Mouse (Mus musculus) CH12.LX (cell line): ENCODE results near the gene C3. TPM values are rescaled to one million over a fixed set of nuclear protein-coding genes. Genes with fewer than 3 reads are reported as not detected.

Source experiments
- DNase-seq: peaks from one replicate; pipeline ENCODE4 v3.0.0-alpha.2; 2013; ENCODE audit errors: extremely low read depth
- H3K27ac ChIP-seq: 2 replicates; pipeline ENCODE4 v1.5.1; 2012; ENCODE audit warnings: low read depth, mild to moderate bottlenecking, control low read depth, moderate library complexity; ENCODE audit not compliant: insufficient read depth
- H3K27me3 ChIP-seq: replicated peaks from 2 replicates; pipeline ENCODE3; 2012; ENCODE audit warnings: inconsistent platforms
- H3K36me3 ChIP-seq, 2 experiments: replicated peaks in 1 of 2; 2 replicates each; pipeline versions ENCODE3 to v1.6.1; 2012; ENCODE audit warnings: inconsistent platforms in 1 of 2, low read length in 1 of 2, mild to moderate bottlenecking in 1 of 2, mixed read lengths in 1 of 2, moderate library complexity in 1 of 2; ENCODE audit not compliant: control insufficient read depth in 1 of 2, insufficient read depth in 1 of 2
- H3K4me1 ChIP-seq, 2 experiments: 2 replicates each; pipeline ENCODE4 v1.6.1; 2012; ENCODE audit warnings: inconsistent platforms in 1 of 2, moderate library complexity in 1 of 2; ENCODE audit not compliant: insufficient read depth in 2 of 2, control insufficient read depth in 1 of 2
- H3K4me2 ChIP-seq: 2 replicates; pipeline ENCODE4 v1.6.1; 2012; ENCODE audit warnings: low read depth, mild to moderate bottlenecking, control low read depth; ENCODE audit not compliant: poor library complexity, insufficient read depth, severe bottlenecking
- H3K4me3 ChIP-seq, 3 experiments: fragments of 150-350 bp in 1 of 3; sonication (generic) in 1 of 3; replicated peaks in 1 of 3; 2 replicates each; pipeline versions ENCODE3 to v1.5.1; 2011 to 2012; ENCODE audit warnings: low read depth in 2 of 3, low read length in 2 of 3, mild to moderate bottlenecking in 2 of 3, moderate library complexity in 2 of 3, control low read depth in 1 of 3, improper control_type of control experiment in 1 of 3, inconsistent platforms in 1 of 3, mixed read lengths in 1 of 3; ENCODE audit not compliant: poor library complexity in 1 of 3
- H3K79me2 ChIP-seq: replicated peaks from 2 replicates; pipeline ENCODE4 v1.6.1; 2012; ENCODE audit warnings: mild to moderate bottlenecking, moderate library complexity; ENCODE audit not compliant: control insufficient read depth, poor library complexity, insufficient read depth, severe bottlenecking; ENCODE audit errors: extremely low read depth
- H3K9ac ChIP-seq: 2 replicates; pipeline ENCODE4 v1.6.1; 2012; ENCODE audit warnings: low read depth, mild to moderate bottlenecking, control low read depth, moderate library complexity; ENCODE audit not compliant: insufficient read depth
- H3K9me3 ChIP-seq: replicated peaks from 2 replicates; pipeline ENCODE3; 2012; ENCODE audit warnings: low read length, inconsistent platforms, mixed read lengths
- BHLHE40 ChIP-seq: IDR thresholded peaks from 2 replicates; pipeline ENCODE4 v1.6.1; 2011; ENCODE audit warnings: mild to moderate bottlenecking, low read depth, low read length, improper control_type of control experiment
- CHD1 ChIP-seq: IDR thresholded peaks from 2 replicates; pipeline ENCODE4 v1.6.1; 2012; ENCODE audit warnings: low read depth, low read length, improper control_type of control experiment, inconsistent platforms
- CHD2 ChIP-seq: IDR thresholded peaks from 2 replicates; pipeline ENCODE4 v1.6.1; 2011; ENCODE audit warnings: low read length, improper control_type of control experiment
- CTCF ChIP-seq, 2 experiments: IDR thresholded peaks in 1 of 2; conservative IDR thresholded peaks in 1 of 2; 2 replicates each; pipeline ENCODE4 v1.5.1; 2011 to 2012; ENCODE audit warnings: low read depth in 2 of 2, low read length in 2 of 2, improper control_type of control experiment in 1 of 2, inconsistent platforms in 1 of 2, mild to moderate bottlenecking in 1 of 2, moderate library complexity in 1 of 2
- E2F4 ChIP-seq: IDR thresholded peaks from 2 replicates; pipeline ENCODE4 v1.6.1; 2011; ENCODE audit warnings: low read depth, low read length, improper control_type of control experiment; ENCODE audit not compliant: insufficient replicate concordance
- ELF1 ChIP-seq: IDR thresholded peaks from 2 replicates; pipeline ENCODE4 v1.6.1; 2014; ENCODE audit warnings: low read depth, mild to moderate bottlenecking, inconsistent platforms, low read length, improper control_type of control experiment
- EP300 ChIP-seq: IDR thresholded peaks from 2 replicates; pipeline ENCODE4 v1.6.1; 2011; ENCODE audit warnings: low read length, improper control_type of control experiment
- ETS1 ChIP-seq: conservative IDR thresholded peaks from 2 replicates; pipeline ENCODE4 v1.6.1; 2012; ENCODE audit warnings: low read depth, mild to moderate bottlenecking, inconsistent platforms, low read length, improper control_type of control experiment, moderate library complexity
- GABPA ChIP-seq: IDR thresholded peaks from 2 replicates; pipeline ENCODE4 v1.6.1; 2012; ENCODE audit warnings: low read depth, low read length, improper control_type of control experiment, inconsistent platforms; ENCODE audit not compliant: insufficient replicate concordance
- HCFC1 ChIP-seq: IDR thresholded peaks from 2 replicates; pipeline ENCODE4 v1.6.1; 2012; ENCODE audit warnings: low read depth, mild to moderate bottlenecking, inconsistent platforms, low read length, improper control_type of control experiment
- IRF4 ChIP-seq: IDR thresholded peaks from 2 replicates; pipeline ENCODE4 v1.6.1; 2014; ENCODE audit warnings: low read depth, mild to moderate bottlenecking, inconsistent platforms, low read length, improper control_type of control experiment
- JUN ChIP-seq: IDR thresholded peaks from 2 replicates; pipeline ENCODE4 v1.6.1; 2011; ENCODE audit warnings: low read depth, mild to moderate bottlenecking, low read length, improper control_type of control experiment, moderate library complexity; ENCODE audit not compliant: insufficient read depth
- JUND ChIP-seq: conservative IDR thresholded peaks from 2 replicates; pipeline ENCODE4 v1.6.1; 2011; ENCODE audit warnings: low read depth, low read length, improper control_type of control experiment
- KAT2A ChIP-seq: IDR thresholded peaks from 2 replicates; pipeline ENCODE4 v1.6.1; 2012; ENCODE audit warnings: low read length, improper control_type of control experiment, inconsistent platforms; ENCODE audit not compliant: insufficient replicate concordance
- MAFK ChIP-seq: IDR thresholded peaks from 2 replicates; pipeline ENCODE4 v1.6.1; 2011; ENCODE audit warnings: low read length, improper control_type of control experiment; ENCODE audit not compliant: insufficient replicate concordance
- MAX ChIP-seq: IDR thresholded peaks from 2 replicates; pipeline ENCODE4 v1.6.1; 2011; ENCODE audit warnings: low read length, improper control_type of control experiment
- MAZ ChIP-seq: IDR thresholded peaks from 2 replicates; pipeline ENCODE4 v1.6.1; 2012; ENCODE audit warnings: low read depth, mild to moderate bottlenecking, inconsistent platforms, low read length, improper control_type of control experiment, moderate library complexity
- MEF2A ChIP-seq: IDR thresholded peaks from 2 replicates; pipeline ENCODE4 v1.6.1; 2014; ENCODE audit warnings: low read depth, mild to moderate bottlenecking, inconsistent platforms, low read length, improper control_type of control experiment, borderline replicate concordance
- MXI1 ChIP-seq: IDR thresholded peaks from 2 replicates; pipeline ENCODE4 v1.6.1; 2011; ENCODE audit warnings: mild to moderate bottlenecking, low read depth, low read length, improper control_type of control experiment
- MYC ChIP-seq: IDR thresholded peaks from 2 replicates; pipeline ENCODE4 v1.6.1; 2011; ENCODE audit warnings: low read depth, mild to moderate bottlenecking, improper control_type of control experiment, low read length
- NELFE ChIP-seq: IDR thresholded peaks from 2 replicates; pipeline ENCODE4 v1.6.1; 2011; ENCODE audit warnings: low read depth, low read length, improper control_type of control experiment
- NRF1 ChIP-seq: IDR thresholded peaks from 2 replicates; pipeline ENCODE4 v1.6.1; 2014; ENCODE audit warnings: low read depth, mild to moderate bottlenecking, inconsistent platforms, low read length, improper control_type of control experiment, moderate library complexity
- PAX5 ChIP-seq: IDR thresholded peaks from 2 replicates; pipeline ENCODE4 v1.6.1; 2012; ENCODE audit warnings: low read length, inconsistent platforms, mixed read lengths
- POLR2A ChIP-seq: IDR thresholded peaks from 2 replicates; pipeline ENCODE4 v1.6.1; 2011; ENCODE audit warnings: low read depth, mild to moderate bottlenecking, improper control_type of control experiment, low read length
- POLR2AphosphoS2 ChIP-seq: IDR thresholded peaks from 2 replicates; pipeline ENCODE4 v1.6.1; 2011; ENCODE audit warnings: low read depth, low read length, improper control_type of control experiment
- RAD21 ChIP-seq: IDR thresholded peaks from 2 replicates; pipeline ENCODE4 v1.6.1; 2011; ENCODE audit warnings: low read depth, mild to moderate bottlenecking, low read length, improper control_type of control experiment, moderate library complexity
- RCOR1 ChIP-seq: conservative IDR thresholded peaks from 2 replicates; pipeline ENCODE4 v1.6.1; 2012; ENCODE audit warnings: low read depth, mild to moderate bottlenecking, inconsistent platforms, low read length, improper control_type of control experiment
- SIN3A ChIP-seq: IDR thresholded peaks from 2 replicates; pipeline ENCODE4 v1.6.1; 2012; ENCODE audit warnings: low read length, improper control_type of control experiment, inconsistent platforms
- SMC3 ChIP-seq: IDR thresholded peaks from 2 replicates; pipeline ENCODE4 v1.6.1; 2011; ENCODE audit warnings: low read depth, low read length, improper control_type of control experiment
- TBP ChIP-seq: conservative IDR thresholded peaks from 2 replicates; pipeline ENCODE4 v1.6.1; 2011; ENCODE audit warnings: low read depth, low read length, improper control_type of control experiment
- TCF12 ChIP-seq: IDR thresholded peaks from 2 replicates; pipeline ENCODE4 v1.6.1; 2014; ENCODE audit warnings: low read depth, mild to moderate bottlenecking, inconsistent platforms, low read length, improper control_type of control experiment
- UBTF ChIP-seq: IDR thresholded peaks from 2 replicates; pipeline ENCODE4 v1.6.1; 2012; ENCODE audit warnings: low read depth, mild to moderate bottlenecking, inconsistent platforms, low read length, improper control_type of control experiment, moderate library complexity
- USF1 ChIP-seq: IDR thresholded peaks from 2 replicates; pipeline ENCODE4 v1.6.1; 2014; ENCODE audit warnings: low read depth, mild to moderate bottlenecking, inconsistent platforms, low read length, improper control_type of control experiment
- USF2 ChIP-seq: conservative IDR thresholded peaks from 2 replicates; pipeline ENCODE4 v1.6.1; 2011; ENCODE audit warnings: low read depth, low read length, improper control_type of control experiment
- ZC3H11A ChIP-seq: IDR thresholded peaks from 2 replicates; pipeline ENCODE4 v1.6.1; 2012; ENCODE audit warnings: low read depth, mild to moderate bottlenecking, inconsistent platforms, low read length, improper control_type of control experiment
- ZKSCAN1 ChIP-seq: IDR thresholded peaks from 2 replicates; pipeline ENCODE4 v1.6.1; 2012; ENCODE audit warnings: low read depth, inconsistent platforms, low read length, improper control_type of control experiment, borderline replicate concordance
- ZMIZ1 ChIP-seq: IDR thresholded peaks from 2 replicates; pipeline ENCODE4 v1.6.1; 2012; ENCODE audit warnings: low read depth, mild to moderate bottlenecking, inconsistent platforms, low read length, improper control_type of control experiment
- ZNF384 ChIP-seq: IDR thresholded peaks from 2 replicates; pipeline ENCODE4 v1.6.1; 2012; ENCODE audit warnings: low read depth, low read length, improper control_type of control experiment, inconsistent platforms
- dilution Hi-C: fragments of 300-500 bp; cut with MboI; formaldehyde crosslinking; loops from 2 replicates; pipeline ENCODE4 v1.14.3; 2020; ENCODE audit warnings: low sequenced_read_pairs; ENCODE audit not compliant: extremely low pct_unique_long_range_greater_than_20kb, extremely low pct_ligation_motif_present
- in situ Hi-C: fragments of 300-500 bp; cut with MboI; formaldehyde crosslinking; loops from 3 replicates; pipeline ENCODE4 v1.14.3; 2019; ENCODE audit warnings: low sequenced_read_pairs, low pct_ligation_motif_present, low pct_unique_long_range_greater_than_20kb, mixed read lengths
- polyA plus RNA-seq: library from polyadenylated mRNA; unstranded; fragments of >175 nt; gene quantifications from 2 replicates; pipeline ENCODE4 v1.2.1, GENCODE M21; 2012; ENCODE audit warnings: low read depth; ENCODE audit not compliant: insufficient read length
- total RNA-seq, 2 experiments: library from RNA; depleted of rRNA; stranded (reverse); fragments of 300-350 nt in 1 of 2; fragments of >200 nt in 1 of 2; gene quantifications; 2 replicates each; pipeline ENCODE4 v1.2.3; 2012 to 2014

Gene C3
- total and polyA plus RNA-seq, 3 experiments: 1.2 to 5.4 (median 3.9) TPM

- peak overlapping the region in 1 of 3 experiments; percentile 8 for H3K4me3 ChIP-seq
- dilution Hi-C loops (no loop called here), in situ Hi-C loops (loop anchor here (5.0 kb wide), 1 partner anchor 118 kb away; no protein-coding TSS in a partner anchor)
- H3K4me2 ChIP-seq: peak overlapping the region; percentile 93
- H3K4me1 ChIP-seq: peaks cover 21 to 38% of the 10 kb centered on the region in 2 experiments
- no peaks in the 10 kb centered on the region for H3K36me3 ChIP-seq
- peaks cover 12% of the 10 kb centered on the region for H3K27me3 ChIP-seq
- H3K9me3 ChIP-seq: no peaks in the 10 kb centered on the region
- DNase-seq: peak; percentile 87
- 0 out of 2 replicates have a peak overlapping the region, but pooled peaks have one; percentile 23 for H3K9ac ChIP-seq
- H3K27ac ChIP-seq: peak overlapping the region; percentile 27
- no peaks in the 10 kb centered on the region for H3K79me2 ChIP-seq
- no peak for TF ChIP-seq UBTF
- no peak; the same call in 1 of the 2 replicates for TF ChIP-seq ETS1
- TF ChIP-seq TCF12: peak; percentile 13; the same call in 1 of the 2 replicates
- no peak for TF ChIP-seq TBP
- TF ChIP-seq POLR2A: no peak
- TF ChIP-seq CHD1: no peak
- TF ChIP-seq USF1: no peak
- TF ChIP-seq EP300: no peak
- TF ChIP-seq POLR2AphosphoS2: no peak
- no peak for TF ChIP-seq USF2
- TF ChIP-seq JUND: no peak
- TF ChIP-seq NRF1: no peak; the same call in 1 of the 2 replicates
- no peak for TF ChIP-seq MAZ
- TF ChIP-seq ZC3H11A: no peak; the same call in 1 of the 2 replicates
- TF ChIP-seq KAT2A: no peak
- TF ChIP-seq MXI1: no peak
- TF ChIP-seq ZMIZ1: no peak
- peak; percentile 62 for TF ChIP-seq RAD21
- TF ChIP-seq ZKSCAN1: no peak
- no peak for TF ChIP-seq MAFK
- TF ChIP-seq NELFE: no peak
- no peak for TF ChIP-seq PAX5
- no peak for TF ChIP-seq CHD2
- no peak for TF ChIP-seq RCOR1
- TF ChIP-seq GABPA: no peak
- TF ChIP-seq JUN: no peak
- peak; percentile 59; the same call in 1 of the 2 replicates for TF ChIP-seq IRF4
- peak; percentile 85 for TF ChIP-seq SMC3
- no peak; the same call in 1 of the 2 replicates for TF ChIP-seq BHLHE40
- TF ChIP-seq HCFC1: no peak
- TF ChIP-seq ELF1: peak; percentile 67
- TF ChIP-seq SIN3A: no peak
- TF ChIP-seq CTCF (conservative IDR thresholded peaks at IDR 0.05 in 1 of 2, IDR thresholded peaks at IDR 0.05 in 1 of 2; ENCODE audit: low read depth in 2 of 2, low read length in 2 of 2): peak in 1 of 2 experiments; percentile 77; a peak in 3 of 4 replicates
- no peak for TF ChIP-seq MAX
- TF ChIP-seq ZNF384: no peak
- TF ChIP-seq MYC: no peak
- TF ChIP-seq E2F4: no peak
- peak; percentile 58; the same call in 1 of the 2 replicates for TF ChIP-seq MEF2A
These were observed 8.6 kb downstream of the C3 start for GRCm38 (mm10) chr17:57219167-57219883.
